Mouse (Mus musculus) cortical plate, adult 2 months (tissue): ENCODE measurements around the gene Insr.

Experiments used
- CTCF ChIP-seq: fragments of 200-500 bp; IDR thresholded peaks from 2 replicates; pipeline ENCODE4 v1.5.1; 2011; ENCODE audit warnings: mild to moderate bottlenecking, control low read depth, low read length; ENCODE audit not compliant: insufficient read depth; ENCODE audit errors: extremely low read depth
- POLR2A ChIP-seq: fragments of 200-500 bp; IDR thresholded peaks from 2 replicates; pipeline ENCODE4 v1.6.1; 2011; ENCODE audit warnings: mild to moderate bottlenecking, low read length, control low read depth; ENCODE audit not compliant: insufficient read depth; ENCODE audit errors: extremely low read depth

- TF ChIP-seq CTCF (no peak), POLR2A (no peak)
These were observed 24.1 kb downstream of the Insr start for GRCm38 (mm10) chr8:3255321-3255720.
